Mouse (Mus musculus): ENCODE results near the gene Prr5l.
A peak's percentile ranks its signal among the peaks of the same experiment; 100 is the strongest.

The Prr5l gene

GRCm38 (mm10) chr2:101723333-101723881, 159.4 kb downstream of the Prr5l start:
- DNase-seq (ENCODE audit: low spot score in 2 of 2) = no peak

GRCm38 (mm10) chr2:101722370-101723332, 160.2 kb downstream of the Prr5l start:
- DNase-seq (ENCODE audit: low spot score in 2 of 2) = no peak

- no peak for DNase-seq (ENCODE audit: low spot score in 2 of 2)
Measured at GRCm38 (mm10) chr2:101721835-101722234, 161.0 kb downstream of the Prr5l start.

GRCm38 (mm10) chr2:101717162-101717561, 165.7 kb downstream of the Prr5l start:
- no peak for DNase-seq (ENCODE audit: low spot score in 2 of 2)

GRCm38 (mm10) chr2:101715650-101716323, 167.0 kb downstream of the Prr5l start:
- no peak for DNase-seq (ENCODE audit: low spot score in 2 of 2)

GRCm38 (mm10) chr2:101711608-101712007, 171.2 kb downstream of the Prr5l start:
- no peak for DNase-seq (ENCODE audit: low spot score in 2 of 2)

GRCm38 (mm10) chr2:101705941-101706485, 176.8 kb downstream of the Prr5l start:
- no peak for DNase-seq (ENCODE audit: low spot score in 2 of 2)

GRCm38 (mm10) chr2:101699284-101699683, 183.5 kb downstream of the Prr5l start:
- no peak for DNase-seq (ENCODE audit: low spot score in 2 of 2)

- DNase-seq (ENCODE audit: low spot score in 2 of 2) = no peak
Measured at GRCm38 (mm10) chr2:101695584-101695983, 187.2 kb downstream of the Prr5l start.

- DNase-seq (ENCODE audit: low spot score in 2 of 2) = no peak
Measured at GRCm38 (mm10) chr2:101693577-101694215, 189.1 kb downstream of the Prr5l start.

GRCm38 (mm10) chr2:101693043-101693442, 189.8 kb downstream of the Prr5l start:
- no peak for DNase-seq (ENCODE audit: low spot score in 2 of 2)

GRCm38 (mm10) chr2:101690252-101690827, 192.5 kb downstream of the Prr5l start:
- no peak for DNase-seq (ENCODE audit: low spot score in 2 of 2)

GRCm38 (mm10) chr2:101688011-101688410, 194.8 kb downstream of the Prr5l start:
- no peak for DNase-seq (ENCODE audit: low spot score in 2 of 2)

GRCm38 (mm10) chr2:101684421-101684820, 198.4 kb downstream of the Prr5l start:
- DNase-seq (ENCODE audit: low spot score in 2 of 2) = no peak

GRCm38 (mm10) chr2:101679164-101679784, 203.6 kb downstream of the Prr5l start:
- DNase-seq (ENCODE audit: low spot score in 2 of 2) = no peak

- DNase-seq (ENCODE audit: low spot score in 2 of 2) = peak; percentile 65 to 72
Measured at GRCm38 (mm10) chr2:101678236-101679021, 204.4 kb downstream of the Prr5l start, which contains the start of gene Traf6. Gene Traf6 (plus strand): TSS chr2:101678429.

- no peak for DNase-seq (ENCODE audit: low spot score in 2 of 2)
Measured at GRCm38 (mm10) chr2:101673547-101673946, 209.3 kb downstream of the Prr5l start.

- DNase-seq (ENCODE audit: low spot score in 2 of 2) = no peak
Measured at GRCm38 (mm10) chr2:101668751-101669150, 214.1 kb downstream of the Prr5l start.

GRCm38 (mm10) chr2:101665703-101666092, 217.1 kb downstream of the Prr5l start:
- DNase-seq (ENCODE audit: low spot score in 2 of 2) = no peak

Data from right cerebral cortex, postnatal 36 days (tissue).